Mouse (Mus musculus) CH12.LX (cell line): Measurements from ENCODE around the gene Vps45. TPM values are rescaled to one million over a fixed set of nuclear protein-coding genes. Genes with fewer than 3 reads are reported as not detected.

Experiments
- DNase-seq: peaks from one replicate; pipeline ENCODE4 v3.0.0-alpha.2; 2013; ENCODE audit errors: extremely low read depth
- H3K27ac ChIP-seq: 2 replicates; pipeline ENCODE4 v1.5.1; 2012; ENCODE audit warnings: low read depth, mild to moderate bottlenecking, control low read depth, moderate library complexity; ENCODE audit not compliant: insufficient read depth
- H3K27me3 ChIP-seq: replicated peaks from 2 replicates; pipeline ENCODE3; 2012; ENCODE audit warnings: inconsistent platforms
- H3K36me3 ChIP-seq, 2 experiments: replicated peaks in 1 of 2; 2 replicates each; pipeline versions ENCODE3 to v1.6.1; 2012; ENCODE audit warnings: inconsistent platforms in 1 of 2, low read length in 1 of 2, mild to moderate bottlenecking in 1 of 2, mixed read lengths in 1 of 2, moderate library complexity in 1 of 2; ENCODE audit not compliant: control insufficient read depth in 1 of 2, insufficient read depth in 1 of 2
- H3K4me1 ChIP-seq, 2 experiments: 2 replicates each; pipeline ENCODE4 v1.6.1; 2012; ENCODE audit warnings: inconsistent platforms in 1 of 2, moderate library complexity in 1 of 2; ENCODE audit not compliant: insufficient read depth in 2 of 2, control insufficient read depth in 1 of 2
- H3K4me2 ChIP-seq: 2 replicates; pipeline ENCODE4 v1.6.1; 2012; ENCODE audit warnings: low read depth, mild to moderate bottlenecking, control low read depth; ENCODE audit not compliant: poor library complexity, insufficient read depth, severe bottlenecking
- H3K4me3 ChIP-seq, 3 experiments: fragments of 150-350 bp in 1 of 3; sonication (generic) in 1 of 3; replicated peaks in 1 of 3; 2 replicates each; pipeline versions ENCODE3 to v1.5.1; 2011 to 2012; ENCODE audit warnings: low read depth in 2 of 3, low read length in 2 of 3, mild to moderate bottlenecking in 2 of 3, moderate library complexity in 2 of 3, control low read depth in 1 of 3, improper control_type of control experiment in 1 of 3, inconsistent platforms in 1 of 3, mixed read lengths in 1 of 3; ENCODE audit not compliant: poor library complexity in 1 of 3
- H3K79me2 ChIP-seq: replicated peaks from 2 replicates; pipeline ENCODE4 v1.6.1; 2012; ENCODE audit warnings: mild to moderate bottlenecking, moderate library complexity; ENCODE audit not compliant: control insufficient read depth, poor library complexity, insufficient read depth, severe bottlenecking; ENCODE audit errors: extremely low read depth
- H3K9ac ChIP-seq: 2 replicates; pipeline ENCODE4 v1.6.1; 2012; ENCODE audit warnings: low read depth, mild to moderate bottlenecking, control low read depth, moderate library complexity; ENCODE audit not compliant: insufficient read depth
- H3K9me3 ChIP-seq: replicated peaks from 2 replicates; pipeline ENCODE3; 2012; ENCODE audit warnings: low read length, inconsistent platforms, mixed read lengths
- BHLHE40 ChIP-seq: IDR thresholded peaks from 2 replicates; pipeline ENCODE4 v1.6.1; 2011; ENCODE audit warnings: mild to moderate bottlenecking, low read depth, low read length, improper control_type of control experiment
- CHD2 ChIP-seq: IDR thresholded peaks from 2 replicates; pipeline ENCODE4 v1.6.1; 2011; ENCODE audit warnings: low read length, improper control_type of control experiment
- CTCF ChIP-seq, 2 experiments: IDR thresholded peaks in 1 of 2; conservative IDR thresholded peaks in 1 of 2; 2 replicates each; pipeline ENCODE4 v1.5.1; 2011 to 2012; ENCODE audit warnings: low read depth in 2 of 2, low read length in 2 of 2, improper control_type of control experiment in 1 of 2, inconsistent platforms in 1 of 2, mild to moderate bottlenecking in 1 of 2, moderate library complexity in 1 of 2
- ELF1 ChIP-seq: IDR thresholded peaks from 2 replicates; pipeline ENCODE4 v1.6.1; 2014; ENCODE audit warnings: low read depth, mild to moderate bottlenecking, inconsistent platforms, low read length, improper control_type of control experiment
- EP300 ChIP-seq: IDR thresholded peaks from 2 replicates; pipeline ENCODE4 v1.6.1; 2011; ENCODE audit warnings: low read length, improper control_type of control experiment
- ETS1 ChIP-seq: conservative IDR thresholded peaks from 2 replicates; pipeline ENCODE4 v1.6.1; 2012; ENCODE audit warnings: low read depth, mild to moderate bottlenecking, inconsistent platforms, low read length, improper control_type of control experiment, moderate library complexity
- GABPA ChIP-seq: IDR thresholded peaks from 2 replicates; pipeline ENCODE4 v1.6.1; 2012; ENCODE audit warnings: low read depth, low read length, improper control_type of control experiment, inconsistent platforms; ENCODE audit not compliant: insufficient replicate concordance
- HCFC1 ChIP-seq: IDR thresholded peaks from 2 replicates; pipeline ENCODE4 v1.6.1; 2012; ENCODE audit warnings: low read depth, mild to moderate bottlenecking, inconsistent platforms, low read length, improper control_type of control experiment
- IRF4 ChIP-seq: IDR thresholded peaks from 2 replicates; pipeline ENCODE4 v1.6.1; 2014; ENCODE audit warnings: low read depth, mild to moderate bottlenecking, inconsistent platforms, low read length, improper control_type of control experiment
- MAFK ChIP-seq: IDR thresholded peaks from 2 replicates; pipeline ENCODE4 v1.6.1; 2011; ENCODE audit warnings: low read length, improper control_type of control experiment; ENCODE audit not compliant: insufficient replicate concordance
- MAX ChIP-seq: IDR thresholded peaks from 2 replicates; pipeline ENCODE4 v1.6.1; 2011; ENCODE audit warnings: low read length, improper control_type of control experiment
- MAZ ChIP-seq: IDR thresholded peaks from 2 replicates; pipeline ENCODE4 v1.6.1; 2012; ENCODE audit warnings: low read depth, mild to moderate bottlenecking, inconsistent platforms, low read length, improper control_type of control experiment, moderate library complexity
- MXI1 ChIP-seq: IDR thresholded peaks from 2 replicates; pipeline ENCODE4 v1.6.1; 2011; ENCODE audit warnings: mild to moderate bottlenecking, low read depth, low read length, improper control_type of control experiment
- NELFE ChIP-seq: IDR thresholded peaks from 2 replicates; pipeline ENCODE4 v1.6.1; 2011; ENCODE audit warnings: low read depth, low read length, improper control_type of control experiment
- NRF1 ChIP-seq: IDR thresholded peaks from 2 replicates; pipeline ENCODE4 v1.6.1; 2014; ENCODE audit warnings: low read depth, mild to moderate bottlenecking, inconsistent platforms, low read length, improper control_type of control experiment, moderate library complexity
- RAD21 ChIP-seq: IDR thresholded peaks from 2 replicates; pipeline ENCODE4 v1.6.1; 2011; ENCODE audit warnings: low read depth, mild to moderate bottlenecking, low read length, improper control_type of control experiment, moderate library complexity
- RCOR1 ChIP-seq: conservative IDR thresholded peaks from 2 replicates; pipeline ENCODE4 v1.6.1; 2012; ENCODE audit warnings: low read depth, mild to moderate bottlenecking, inconsistent platforms, low read length, improper control_type of control experiment
- SMC3 ChIP-seq: IDR thresholded peaks from 2 replicates; pipeline ENCODE4 v1.6.1; 2011; ENCODE audit warnings: low read depth, low read length, improper control_type of control experiment
- TBP ChIP-seq: conservative IDR thresholded peaks from 2 replicates; pipeline ENCODE4 v1.6.1; 2011; ENCODE audit warnings: low read depth, low read length, improper control_type of control experiment
- TCF12 ChIP-seq: IDR thresholded peaks from 2 replicates; pipeline ENCODE4 v1.6.1; 2014; ENCODE audit warnings: low read depth, mild to moderate bottlenecking, inconsistent platforms, low read length, improper control_type of control experiment
- USF2 ChIP-seq: conservative IDR thresholded peaks from 2 replicates; pipeline ENCODE4 v1.6.1; 2011; ENCODE audit warnings: low read depth, low read length, improper control_type of control experiment
- ZC3H11A ChIP-seq: IDR thresholded peaks from 2 replicates; pipeline ENCODE4 v1.6.1; 2012; ENCODE audit warnings: low read depth, mild to moderate bottlenecking, inconsistent platforms, low read length, improper control_type of control experiment
- ZNF384 ChIP-seq: IDR thresholded peaks from 2 replicates; pipeline ENCODE4 v1.6.1; 2012; ENCODE audit warnings: low read depth, low read length, improper control_type of control experiment, inconsistent platforms
- dilution Hi-C: fragments of 300-500 bp; cut with MboI; formaldehyde crosslinking; loops from 2 replicates; pipeline ENCODE4 v1.14.3; 2020; ENCODE audit warnings: low sequenced_read_pairs; ENCODE audit not compliant: extremely low pct_unique_long_range_greater_than_20kb, extremely low pct_ligation_motif_present
- in situ Hi-C: fragments of 300-500 bp; cut with MboI; formaldehyde crosslinking; loops from 3 replicates; pipeline ENCODE4 v1.14.3; 2019; ENCODE audit warnings: low sequenced_read_pairs, low pct_ligation_motif_present, low pct_unique_long_range_greater_than_20kb, mixed read lengths
- polyA plus RNA-seq: library from polyadenylated mRNA; unstranded; fragments of >175 nt; gene quantifications from 2 replicates; pipeline ENCODE4 v1.2.1, GENCODE M21; 2012; ENCODE audit warnings: low read depth; ENCODE audit not compliant: insufficient read length
- total RNA-seq, 2 experiments: library from RNA; depleted of rRNA; stranded (reverse); fragments of 300-350 nt in 1 of 2; fragments of >200 nt in 1 of 2; gene quantifications; 2 replicates each; pipeline ENCODE4 v1.2.3; 2012 to 2014

Gene Vps45
- total and polyA plus RNA-seq, 3 experiments: 16.2 to 20.8 (median 16.8) TPM

- in situ Hi-C loops: loop anchor here (5.0 to 10.0 kb wide), 2 partner anchors 92 to 259 kb away; partner anchors contain the start of genes Hist2h2ac, Hist2h2be and Vps45
- Histone ChIP-seq H3K27me3 (no peaks in the 10 kb centered on the region), H3K4me3 (peak overlapping the region in 1 of 3 experiments; percentile 23), H3K9me3 (no peaks in the 10 kb centered on the region), H3K79me2 (no peaks in the 10 kb centered on the region; the same call in 1 of the 2 replicates), H3K4me2 (peak overlapping the region; percentile 90), H3K9ac (no peak overlapping the region), H3K36me3 (no peaks in the 10 kb centered on the region), H3K4me1 (peaks cover 7 to 41% of the 10 kb centered on the region in 2 experiments), H3K27ac (no peak overlapping the region)
- dilution Hi-C loops: no loop called here
- peak in 1 of 2 experiments; percentile 83; a peak in 2 of 4 replicates for TF ChIP-seq CTCF (conservative IDR thresholded peaks at IDR 0.05 in 1 of 2, IDR thresholded peaks at IDR 0.05 in 1 of 2; ENCODE audit: low read depth in 2 of 2, low read length in 2 of 2)
- no peak for TF ChIP-seq MAX
- TF ChIP-seq ELF1: no peak
- peak; percentile 77 for TF ChIP-seq TCF12
- no peak for TF ChIP-seq GABPA
- TF ChIP-seq CHD2: no peak; the same call in 1 of the 2 replicates
- peak; percentile 73 for TF ChIP-seq ZC3H11A
- TF ChIP-seq BHLHE40: no peak
- TF ChIP-seq ZNF384: no peak
- TF ChIP-seq TBP: no peak
- no peak for TF ChIP-seq IRF4
- TF ChIP-seq MXI1: no peak
- peak; percentile 90 for TF ChIP-seq SMC3
- no peak for TF ChIP-seq USF2
- TF ChIP-seq ETS1: peak; percentile 66
- peak; percentile 57 for TF ChIP-seq EP300
- peak; percentile 91 for TF ChIP-seq RAD21
- TF ChIP-seq NRF1: no peak
- peak; percentile 32; the same call in 1 of the 2 replicates for TF ChIP-seq NELFE
- no peak for TF ChIP-seq HCFC1
- no peak for TF ChIP-seq RCOR1
- no peak for TF ChIP-seq MAFK
- TF ChIP-seq MAZ: peak; percentile 79; the same call in 1 of the 2 replicates
- DNase-seq: peak; percentile 90
These were observed 92.5 kb downstream of the Vps45 start for GRCm38 (mm10) chr3:95965518-95966451.
